Mouse (Mus musculus) lung, postnatal 14 days (tissue): ENCODE measurements around the gene Rsrp1.
"Not testable (repeated sequence)": the region's sequence is repeated elsewhere in the genome, so short reads cannot be mapped to it uniquely, and the experiment has no call there.

Experiments used
- DNase-seq: peaks from one replicate; pipeline ENCODE4 v3.0.0; 2021

Gene Rsrp1

DNA sequence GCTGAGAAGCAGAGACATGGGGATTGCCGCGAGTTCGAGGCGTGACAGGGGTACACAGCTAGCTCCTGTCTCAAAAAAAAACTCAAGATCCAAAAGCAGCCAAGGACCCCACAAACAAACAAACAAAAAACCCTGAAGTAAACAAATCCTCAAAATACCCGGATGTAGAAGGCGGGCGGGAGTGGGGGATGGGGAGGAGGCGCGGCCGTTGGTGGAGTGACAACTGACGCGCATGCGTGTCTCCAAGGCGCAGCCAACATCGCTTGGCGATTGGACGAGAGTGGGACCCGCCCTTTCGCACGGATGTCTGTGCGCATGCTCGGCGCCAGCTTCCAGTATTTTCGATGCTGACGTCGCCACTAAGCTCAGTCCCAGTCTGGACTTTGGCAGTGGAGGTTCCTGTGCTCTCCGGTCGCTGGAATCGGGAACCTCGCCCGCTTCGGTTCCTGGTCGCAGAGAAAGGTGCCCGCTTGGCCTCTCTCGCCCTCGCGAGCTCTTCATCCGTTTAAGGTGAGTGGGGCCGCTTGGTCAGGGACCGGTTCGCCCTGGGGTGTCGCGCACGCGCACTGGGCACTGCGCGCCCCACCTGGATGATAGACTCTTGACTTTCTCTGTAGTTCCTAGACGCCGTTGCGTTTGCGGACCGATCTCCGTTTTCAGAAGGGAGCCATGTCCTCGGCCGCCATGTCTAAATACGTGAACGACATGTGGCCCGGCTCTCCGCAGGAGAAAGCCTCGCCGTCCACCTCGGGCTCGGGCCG lies at the start of gene Rsrp1:
Gene Rsrp1, plus strand, starts transcription at position 335 of the 761 bp plus-strand sequence.
- peak; percentile 98 for DNase-seq

DNA sequence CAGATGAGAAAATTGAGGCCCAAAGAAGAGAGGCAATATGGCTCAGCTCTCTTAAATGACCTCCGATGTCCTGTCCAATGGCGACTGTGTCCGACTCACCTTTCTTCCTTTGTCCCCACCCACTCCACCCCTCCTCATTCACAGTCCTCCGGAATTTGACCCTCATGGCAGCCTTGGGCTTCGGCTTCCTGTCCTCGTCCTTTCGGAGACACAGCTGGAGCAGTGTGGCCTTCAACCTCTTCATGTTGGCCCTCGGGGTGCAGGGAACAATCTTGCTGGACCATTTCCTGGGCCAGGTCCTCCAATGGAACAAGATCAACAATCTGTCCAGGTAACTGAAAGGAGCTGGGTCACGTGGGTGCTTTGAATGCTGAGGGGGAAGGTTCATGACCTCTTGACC lies 47.2 kb upstream of the Rsrp1 start:
- no peak for DNase-seq

DNA sequence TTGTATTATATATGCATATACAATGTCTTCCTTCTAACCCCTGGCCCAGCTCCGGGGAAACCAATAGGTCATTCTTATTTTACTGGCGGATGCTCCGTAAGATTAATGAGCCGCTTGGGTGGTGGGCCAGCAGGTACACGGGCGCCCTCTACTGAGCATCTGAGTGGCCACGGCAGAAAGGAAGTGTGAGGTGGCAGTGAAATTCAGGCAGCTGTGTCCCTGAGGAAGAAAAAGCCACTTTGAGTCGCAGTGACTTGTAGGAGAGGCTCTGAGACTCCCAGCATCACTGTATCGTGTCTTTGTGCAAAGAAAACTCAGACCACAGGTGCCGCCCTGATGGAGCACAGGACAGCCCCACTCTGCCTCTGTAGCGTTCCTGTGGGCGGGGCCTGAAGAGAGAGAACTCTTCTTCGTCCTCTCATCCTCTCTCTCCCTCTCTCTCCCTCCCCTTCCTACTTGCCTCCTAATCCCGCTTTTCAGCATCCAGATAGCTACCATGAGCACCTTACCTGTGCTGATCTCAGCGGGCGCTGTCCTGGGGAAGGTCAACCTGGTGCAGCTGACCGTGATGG lies 43.9 kb upstream of the Rsrp1 start:
- DNase-seq = peak; percentile 84

- peak; percentile 17 for DNase-seq
These were observed 43.4 kb upstream of the Rsrp1 start for GRCm38 (mm10) chr4:134880041-134880440.

DNA sequence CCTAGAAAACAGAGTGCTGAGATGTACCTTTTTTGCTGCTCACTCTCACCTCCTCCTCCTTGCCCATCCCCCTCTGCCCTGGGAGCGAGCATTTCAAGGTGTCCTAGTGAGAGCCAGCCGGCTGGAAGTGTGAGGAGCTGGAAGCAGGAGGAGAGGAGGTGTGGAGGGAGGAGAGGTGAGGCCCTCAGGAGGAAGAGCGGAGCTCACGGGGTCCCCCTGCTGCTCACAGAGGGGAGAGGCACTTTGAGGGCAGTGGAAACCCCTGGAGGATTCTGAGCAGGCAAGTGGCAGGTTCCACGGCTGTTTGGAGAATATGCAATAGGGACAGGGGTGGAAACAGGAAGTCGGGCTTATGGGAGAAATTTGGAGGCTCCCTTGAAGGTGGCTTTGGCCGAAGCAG lies 40.1 kb upstream of the Rsrp1 start:
- peak; percentile 35 for DNase-seq

DNA sequence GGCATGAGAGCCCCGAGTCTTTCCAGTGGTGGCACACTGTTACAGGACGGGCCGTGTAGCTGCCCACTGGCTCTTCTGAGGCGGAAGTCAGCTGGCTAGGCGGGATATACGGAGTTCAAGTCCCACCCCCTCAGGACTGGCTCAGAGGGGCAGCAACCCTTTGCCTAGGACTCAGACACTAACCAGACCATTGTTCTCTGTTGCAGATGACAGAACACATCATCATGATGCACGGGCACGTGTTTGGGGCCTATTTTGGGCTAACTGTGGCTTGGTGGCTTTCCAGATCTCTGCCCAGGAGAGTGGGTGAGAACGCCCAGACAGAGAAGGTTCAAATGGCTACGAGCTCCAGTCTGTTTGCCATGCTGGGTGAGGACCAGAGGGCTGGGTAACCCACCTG lies 39.6 kb upstream of the Rsrp1 start:
- no peak for DNase-seq

- DNase-seq = no peak
These were observed 39.0 kb upstream of the Rsrp1 start for GRCm38 (mm10) chr4:134884364-134884763.

DNA sequence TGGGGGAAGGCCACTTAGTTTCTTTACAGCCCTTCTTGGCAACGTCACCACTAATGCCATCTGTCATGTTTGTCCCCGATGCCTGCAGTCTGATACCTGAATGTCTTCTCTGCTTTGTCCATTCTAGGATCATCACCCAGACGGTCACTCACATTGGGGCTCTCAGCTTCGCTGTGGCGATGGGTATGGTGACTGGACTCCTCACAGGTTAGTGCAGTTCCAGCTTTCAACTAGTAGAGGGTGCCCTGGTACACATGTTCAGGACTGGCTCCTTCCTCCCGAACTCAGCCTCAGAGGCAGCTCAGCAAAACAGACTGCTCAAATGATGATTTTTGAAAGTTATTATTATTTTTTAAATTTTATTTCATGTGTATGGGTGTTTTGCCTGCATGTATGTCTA lies 31.3 kb upstream of the Rsrp1 start:
- peak; percentile 70 for DNase-seq

- no peak for DNase-seq
These were observed 26.1 kb upstream of the Rsrp1 start for GRCm38 (mm10) chr4:134897256-134897655.

GRCm38 (mm10) chr4:134901126-134901525 lies 22.3 kb upstream of the Rsrp1 start:
- DNase-seq = no peak

GRCm38 (mm10) chr4:134903046-134903445 lies 20.3 kb upstream of the Rsrp1 start:
- DNase-seq = no peak

- not testable (repeated sequence) for DNase-seq
These were observed 12.0 kb upstream of the Rsrp1 start for GRCm38 (mm10) chr4:134911406-134911805.

DNA sequence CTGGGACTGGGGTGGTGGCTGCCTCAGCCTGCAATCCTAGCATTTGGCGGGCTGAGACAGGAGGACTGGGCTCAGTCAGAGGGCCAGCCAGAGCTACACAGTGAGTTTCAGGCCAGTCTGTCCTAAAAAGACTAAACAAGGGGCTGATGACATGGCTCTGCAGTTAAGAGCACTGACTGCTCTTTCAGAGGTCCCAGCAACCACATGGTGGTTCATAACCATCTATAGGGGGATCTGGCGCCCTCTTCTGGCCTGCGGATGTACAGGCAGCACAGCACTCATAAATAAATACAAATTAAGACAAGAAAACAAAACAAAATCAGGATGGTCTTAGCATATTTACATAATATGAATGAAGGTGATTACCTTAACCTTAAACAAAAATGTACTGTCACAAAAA lies 10.0 kb upstream of the Rsrp1 start:
- peak; percentile 85 for DNase-seq

DNA sequence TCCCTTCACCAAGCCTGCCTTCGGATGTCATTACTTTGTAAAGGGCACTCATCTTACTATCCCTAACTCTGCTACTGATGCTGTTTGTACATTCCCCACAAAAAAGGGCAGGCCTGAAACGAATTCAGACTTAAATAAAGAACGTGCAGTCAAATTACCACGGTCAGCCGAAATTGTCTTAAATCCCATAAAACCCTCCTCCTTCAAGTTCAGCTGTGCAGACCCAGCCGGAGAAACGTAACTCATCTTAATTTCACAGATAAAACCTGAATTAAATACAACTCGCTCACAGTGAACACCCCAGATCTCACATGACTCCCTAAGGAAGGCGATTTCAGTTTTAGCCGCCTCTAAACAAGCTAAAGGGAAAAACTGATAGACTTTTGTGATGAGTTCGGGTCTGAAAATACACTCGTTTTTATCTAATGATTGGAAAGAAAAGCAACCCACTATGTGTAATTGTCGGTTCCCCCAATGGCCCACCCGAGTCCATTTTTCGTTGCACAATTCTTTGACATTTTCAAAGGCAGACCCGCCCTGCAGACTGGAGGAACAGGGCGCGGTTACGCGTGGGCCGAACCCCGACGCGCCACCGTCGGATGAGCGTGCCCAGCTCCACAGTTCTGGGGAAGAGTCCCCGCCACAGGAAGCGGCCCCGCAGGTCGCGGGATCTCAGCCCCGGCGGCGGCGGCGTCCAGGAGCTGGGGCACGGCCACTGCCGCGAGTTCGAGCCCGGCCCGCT lies 9.1 kb upstream of the Rsrp1 start:
- DNase-seq = no peak

- peak; percentile 96 for DNase-seq
These were observed 8.6 kb upstream of the Rsrp1 start, which contains the start of gene Tmem50a for GRCm38 (mm10) chr4:134914864-134915209. Tmem50a (minus strand) TSS chr4:134915024.

GRCm38 (mm10) chr4:134915223-134916050 lies 8.0 kb upstream of the Rsrp1 start:
- DNase-seq = no peak

GRCm38 (mm10) chr4:134917194-134917593 lies 6.2 kb upstream of the Rsrp1 start:
- no peak for DNase-seq

- peak; percentile 81 for DNase-seq
These were observed 5.0 kb upstream of the Rsrp1 start for GRCm38 (mm10) chr4:134918381-134918780.

DNA sequence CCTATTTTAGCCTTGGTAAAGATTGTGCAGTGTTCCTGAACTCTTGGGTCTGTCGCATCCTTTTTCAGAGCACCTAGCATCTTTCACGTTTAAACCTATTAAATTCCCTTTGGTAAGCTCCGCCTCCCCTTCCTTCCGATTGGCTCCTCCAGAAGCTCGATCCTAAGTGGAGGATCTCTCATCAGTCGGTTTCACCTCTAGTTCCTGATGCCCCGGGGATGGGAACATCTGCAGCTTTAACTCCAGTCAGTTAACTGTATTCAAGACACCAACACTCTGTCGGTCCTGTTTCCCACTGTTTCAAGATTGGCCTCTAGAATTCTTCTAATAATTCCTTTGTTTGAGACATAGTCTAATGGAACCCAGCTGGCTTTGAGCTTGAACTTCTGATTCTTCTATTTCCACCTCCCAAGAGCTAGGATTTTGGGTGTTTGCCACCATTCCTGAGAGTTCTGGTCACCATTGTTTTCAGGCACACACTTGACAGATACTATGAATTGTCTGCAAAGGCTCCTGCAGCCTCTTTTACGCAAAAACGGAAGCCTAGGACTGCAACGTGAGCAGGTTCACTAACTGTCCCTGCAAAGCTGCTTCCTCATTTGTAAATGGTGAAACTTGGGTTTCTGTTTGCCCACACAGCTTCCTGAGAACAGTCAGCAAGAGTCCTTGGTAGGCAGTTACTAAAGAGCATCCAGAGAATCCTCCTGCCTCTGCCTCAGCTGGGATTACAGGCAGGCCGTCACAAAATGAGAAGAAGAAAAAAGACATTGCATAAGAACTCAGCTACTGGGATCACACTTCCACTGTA lies 3.5 kb upstream of the Rsrp1 start:
- no peak for DNase-seq

GRCm38 (mm10) chr4:134920631-134921030 lies 2.8 kb upstream of the Rsrp1 start:
- no peak for DNase-seq

GRCm38 (mm10) chr4:134921703-134922102 lies 1.7 kb upstream of the Rsrp1 start:
- DNase-seq = no peak
